Mouse (Mus musculus) bone marrow macrophage, adult 2 months (primary cell): ENCODE results near the gene Tnfsf14.

ENCODE experiments used
- CTCF ChIP-seq: IDR thresholded peaks from 2 replicates; pipeline ENCODE4 v1.5.1; 2012; ENCODE audit warnings: low read depth, mild to moderate bottlenecking, low read length, moderate library complexity
- POLR2A ChIP-seq: IDR thresholded peaks from 2 replicates; pipeline ENCODE4 v1.6.1; 2012; ENCODE audit warnings: mild to moderate bottlenecking, low read depth, low read length, borderline replicate concordance

DNA sequence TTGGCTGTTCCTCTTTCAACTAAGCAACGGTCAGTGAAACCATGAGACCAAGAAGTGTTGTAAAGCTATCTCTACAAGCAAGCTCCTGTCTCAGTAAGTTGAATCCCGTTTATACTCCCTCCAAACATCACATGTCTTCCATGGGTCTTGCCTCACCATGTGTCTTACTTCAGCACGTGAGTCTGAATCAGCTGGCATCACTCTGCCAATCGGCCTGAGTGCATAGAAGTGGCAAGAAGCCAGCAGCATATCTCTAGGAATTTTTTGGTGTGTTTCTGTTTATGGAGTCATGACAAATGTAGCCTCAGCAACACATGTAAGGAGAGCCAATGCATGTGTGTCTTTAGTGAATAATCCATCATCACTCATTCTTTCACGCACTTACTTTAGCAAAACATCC, 21.6 kb downstream of the Tnfsf14 start:
- TF ChIP-seq CTCF = no peak
- no peak for TF ChIP-seq POLR2A
